Mouse (Mus musculus): ENCODE data around the gene Gm20219. TPM values are rescaled to one million over a fixed set of nuclear protein-coding genes. Genes with fewer than 3 reads are reported as not detected.

Gm20219 gene
- total and polyA plus RNA-seq, 3 experiments = 0.62 to 3.1 TPM; not detected in 1

- H3K9me3 ChIP-seq (replicated peaks; ENCODE audit: insufficient read depth, low read length) = no peaks in the 10 kb centered on the region
- TF ChIP-seq ELF1 (IDR thresholded peaks at IDR 0.05; ENCODE audit: low read depth, low read length) (no peak), MAX (IDR thresholded peaks at IDR 0.05; ENCODE audit: low read length) (no peak), ZC3H11A (IDR thresholded peaks at IDR 0.05; ENCODE audit: low read depth, low read length) (no peak), MYB (IDR thresholded peaks at IDR 0.05; ENCODE audit: low read depth, low read length) (no peak), USF2 (IDR thresholded peaks at IDR 0.05; ENCODE audit: borderline replicate concordance in 1 of 2, insufficient read depth in 1 of 2, low read depth in 1 of 2, low read length in 2 of 2) (no peak), E2F4 (IDR thresholded peaks at IDR 0.05; ENCODE audit: borderline replicate concordance, low read depth, low read length) (no peak), CHD2 (IDR thresholded peaks at IDR 0.05; ENCODE audit: low read length) (no peak), POLR2AphosphoS5 (IDR thresholded peaks at IDR 0.05; ENCODE audit: borderline replicate concordance, low read depth, low read length) (no peak), GABPA (IDR thresholded peaks at IDR 0.05; ENCODE audit: low read depth, low read length) (no peak)
- H3K27ac ChIP-seq (ENCODE audit: control insufficient read depth, low read depth, low read length) = no peak overlapping the region
- H3K79me2 ChIP-seq (ENCODE audit: control insufficient read depth, insufficient read depth, low read length, poor library complexity) = peaks cover 36% of the 10 kb centered on the region
- H3K4me3 ChIP-seq (ENCODE audit: control insufficient read depth in 1 of 2, insufficient read depth in 1 of 2, low read depth in 2 of 2, low read length in 2 of 2) = no peak overlapping the region
- no peaks in the 10 kb centered on the region for H3K27me3 ChIP-seq (ENCODE audit: control insufficient read depth in 1 of 2, insufficient read depth in 2 of 2, low read length in 2 of 2)
- H3K4me1 ChIP-seq (ENCODE audit: control insufficient read depth in 1 of 2, insufficient read depth in 2 of 2, low read length in 2 of 2) = no peaks in the 10 kb centered on the region
- no peak overlapping the region for H3K9ac ChIP-seq (ENCODE audit: control insufficient read depth, low read depth, low read length, poor library complexity, severe bottlenecking)
- peaks cover 0 to 29% of the 10 kb centered on the region in 2 experiments; a peak in 2 of 4 replicates for H3K36me3 ChIP-seq (ENCODE audit: control insufficient read depth in 1 of 2, insufficient read depth in 2 of 2, low read length in 2 of 2)
- no peak for DNase-seq (ENCODE audit: low read depth, low spot score)
These were observed 38.4 kb upstream of the Gm20219 start for GRCm38 (mm10) chr17:56592553-56592952.

DNA sequence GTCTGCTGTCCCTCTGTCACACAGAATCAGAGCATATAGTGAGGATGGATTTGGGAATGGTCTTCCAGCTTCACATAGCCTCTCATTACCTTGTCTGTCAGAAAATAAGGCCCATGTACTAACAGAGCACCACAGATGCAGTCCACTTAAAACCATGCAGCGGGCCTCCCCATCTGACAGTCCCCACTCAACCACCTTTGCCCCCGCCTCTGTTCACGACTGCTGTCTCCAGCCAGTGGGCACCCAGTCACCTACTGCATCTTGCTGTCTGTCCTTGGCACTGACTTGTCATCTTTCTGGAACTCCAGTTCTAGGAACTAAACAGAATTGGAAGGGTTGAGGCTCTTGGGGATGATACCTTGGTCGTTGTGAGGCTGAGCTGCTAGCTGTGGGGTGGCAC, 34.7 kb upstream of the Gm20219 start:
- no peak for DNase-seq (ENCODE audit: low read depth, low spot score)
- TF ChIP-seq NRF1 (IDR thresholded peaks at IDR 0.05; ENCODE audit: insufficient read depth, low read depth, low read length, poor library complexity, severe bottlenecking) (no peak), SIN3A (IDR thresholded peaks at IDR 0.05; ENCODE audit: low read length) (no peak), MAX (IDR thresholded peaks at IDR 0.05; ENCODE audit: low read length) (no peak), ZNF384 (IDR thresholded peaks at IDR 0.05; ENCODE audit: low read depth, low read length) (no peak), E2F4 (IDR thresholded peaks at IDR 0.05; ENCODE audit: borderline replicate concordance, low read depth, low read length) (no peak)
- peaks cover 11 to 21% of the 10 kb centered on the region in 2 experiments for H3K36me3 ChIP-seq (ENCODE audit: control insufficient read depth in 1 of 2, insufficient read depth in 2 of 2, low read length in 2 of 2)
- H3K9ac ChIP-seq (ENCODE audit: control insufficient read depth, low read depth, low read length, poor library complexity, severe bottlenecking) = no peak overlapping the region
- peaks cover 6 to 12% of the 10 kb centered on the region in 2 experiments; a peak in 2 of 4 replicates for H3K4me1 ChIP-seq (ENCODE audit: control insufficient read depth in 1 of 2, insufficient read depth in 2 of 2, low read length in 2 of 2)
- no peaks in the 10 kb centered on the region for H3K9me3 ChIP-seq (replicated peaks; ENCODE audit: insufficient read depth, low read length)
- H3K27ac ChIP-seq (ENCODE audit: control insufficient read depth, low read depth, low read length) = no peak overlapping the region
- H3K79me2 ChIP-seq (ENCODE audit: control insufficient read depth, insufficient read depth, low read length, poor library complexity) = peaks cover 66% of the 10 kb centered on the region
- no peak overlapping the region for H3K4me3 ChIP-seq (ENCODE audit: control insufficient read depth in 1 of 2, insufficient read depth in 1 of 2, low read depth in 2 of 2, low read length in 2 of 2)
- no peaks in the 10 kb centered on the region for H3K27me3 ChIP-seq (ENCODE audit: control insufficient read depth in 1 of 2, insufficient read depth in 2 of 2, low read length in 2 of 2)

DNA sequence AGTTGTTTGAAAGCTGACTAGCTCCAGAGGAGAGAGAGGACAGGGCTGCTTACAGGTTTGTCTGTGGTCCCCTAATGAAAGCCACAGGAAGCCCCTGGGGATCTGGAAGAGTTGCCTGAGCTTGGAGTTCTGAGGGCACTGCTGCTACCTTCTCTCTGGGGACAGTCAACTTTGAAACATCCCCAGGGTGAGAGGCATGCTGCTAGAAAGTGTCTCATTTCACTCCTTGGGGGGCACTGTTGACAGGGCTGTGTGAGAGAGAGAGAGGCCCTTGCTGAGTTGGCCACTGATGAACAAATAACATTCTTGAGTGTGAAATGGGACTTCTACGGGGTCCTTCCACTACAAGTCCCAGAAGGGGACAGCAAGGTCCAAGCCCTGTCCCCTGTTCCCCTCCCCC, 33.6 kb upstream of the Gm20219 start:
- Histone ChIP-seq H3K9me3 (replicated peaks; ENCODE audit: insufficient read depth, low read length) (no peaks in the 10 kb centered on the region), H3K9ac (ENCODE audit: control insufficient read depth, low read depth, low read length, poor library complexity, severe bottlenecking) (no peak overlapping the region), H3K79me2 (ENCODE audit: control insufficient read depth, insufficient read depth, low read length, poor library complexity) (peaks cover 75% of the 10 kb centered on the region), H3K4me3 (ENCODE audit: control insufficient read depth in 1 of 2, insufficient read depth in 1 of 2, low read depth in 2 of 2, low read length in 2 of 2) (no peak overlapping the region), H3K27me3 (ENCODE audit: control insufficient read depth in 1 of 2, insufficient read depth in 2 of 2, low read length in 2 of 2) (no peaks in the 10 kb centered on the region), H3K4me1 (ENCODE audit: control insufficient read depth in 1 of 2, insufficient read depth in 2 of 2, low read length in 2 of 2) (peaks cover 10 to 18% of the 10 kb centered on the region in 2 experiments; a peak in 2 of 4 replicates), H3K27ac (ENCODE audit: control insufficient read depth, low read depth, low read length) (no peak overlapping the region), H3K36me3 (ENCODE audit: control insufficient read depth in 1 of 2, insufficient read depth in 2 of 2, low read length in 2 of 2) (peaks cover 17 to 20% of the 10 kb centered on the region in 2 experiments)
- DNase-seq (ENCODE audit: low read depth, low spot score) = no peak
- no peak for TF ChIP-seq CTCF (IDR thresholded peaks at IDR 0.05 in 2 of 3, conservative IDR thresholded peaks at IDR 0.05 in 1 of 3; ENCODE audit: control insufficient read depth in 1 of 3, insufficient read depth in 1 of 3, low read depth in 2 of 3, low read length in 3 of 3, poor library complexity in 1 of 3, severe bottlenecking in 1 of 3)
- no peak for TF ChIP-seq SMC3 (IDR thresholded peaks at IDR 0.05; ENCODE audit: low read depth, low read length)
- TF ChIP-seq TCF12 (IDR thresholded peaks at IDR 0.05; ENCODE audit: low read depth, low read length) = no peak
- TF ChIP-seq MAX (IDR thresholded peaks at IDR 0.05; ENCODE audit: low read length) = no peak
- TF ChIP-seq RCOR1 (IDR thresholded peaks at IDR 0.05; ENCODE audit: low read depth, low read length) = no peak
- TF ChIP-seq UBTF (IDR thresholded peaks at IDR 0.05; ENCODE audit: borderline replicate concordance, insufficient read depth, low read depth, low read length) = no peak
- TF ChIP-seq ZNF384 (IDR thresholded peaks at IDR 0.05; ENCODE audit: low read depth, low read length) = no peak
- no peak for TF ChIP-seq POLR2A (IDR thresholded peaks at IDR 0.05; ENCODE audit: control insufficient read depth in 1 of 2, insufficient read depth in 1 of 2, low read depth in 1 of 2, low read length in 2 of 2, poor library complexity in 1 of 2)
- TF ChIP-seq TAL1 (IDR thresholded peaks at IDR 0.05; ENCODE audit: low read length) = no peak
- TF ChIP-seq NRF1 (IDR thresholded peaks at IDR 0.05; ENCODE audit: insufficient read depth, low read depth, low read length, poor library complexity, severe bottlenecking) = no peak
- TF ChIP-seq GATA1 (IDR thresholded peaks at IDR 0.05; ENCODE audit: low read depth, low read length) = no peak
- no peak for TF ChIP-seq ELF1 (IDR thresholded peaks at IDR 0.05; ENCODE audit: low read depth, low read length)
- TF ChIP-seq USF1 (IDR thresholded peaks at IDR 0.05; ENCODE audit: low read depth, low read length) = no peak

All from MEL (cell line).